Mouse (Mus musculus): ENCODE measurements around the gene Zfp869.
"Not testable (repeated sequence)": the region's sequence is repeated elsewhere in the genome, so short reads cannot be mapped to it uniquely, and the experiment has no call there.

Zfp869 gene

DNA sequence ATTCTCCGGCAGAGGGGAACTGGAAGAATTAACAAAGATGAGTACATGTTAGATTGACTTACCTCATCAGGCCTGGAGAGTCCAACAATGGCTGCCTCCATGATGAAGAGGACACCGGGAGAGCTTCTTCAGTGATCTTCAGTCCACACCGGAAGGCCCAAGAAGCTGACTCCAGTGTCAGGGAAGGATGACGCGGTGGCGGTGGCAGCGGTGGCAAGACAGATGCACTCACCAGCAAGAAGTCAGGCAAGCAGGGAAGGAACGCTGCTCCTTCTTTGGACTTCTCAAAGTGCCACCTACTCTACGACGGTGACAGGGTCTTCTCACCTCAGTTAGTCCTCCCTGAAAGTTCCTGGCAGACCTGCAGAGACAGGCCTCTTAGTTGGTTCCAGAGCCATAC lies at the start of gene Zfp869:
Gene Zfp869 (minus strand): TSS at position 101 of the 400 bp plus-strand sequence.
- DNase-seq (ENCODE audit: low read depth, low spot score): not testable (repeated sequence)

DNA sequence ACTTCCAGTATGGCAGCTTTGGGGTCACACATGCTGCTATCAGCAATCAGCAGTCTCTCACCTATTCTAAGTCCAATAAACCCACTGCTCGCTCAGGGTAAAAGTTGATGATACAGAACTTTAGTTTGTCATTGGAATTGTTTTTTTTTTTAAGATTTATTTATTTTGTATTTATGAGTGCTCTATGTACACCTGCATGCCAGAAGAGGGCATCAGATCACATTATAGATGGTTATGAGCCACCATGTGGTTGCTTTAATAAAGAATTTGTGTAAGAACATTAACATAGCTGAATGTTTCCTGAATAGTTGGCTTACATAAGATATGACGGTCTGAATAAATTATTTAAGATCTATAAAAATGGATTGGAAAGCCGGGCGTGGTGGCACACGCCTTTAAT lies 47.8 kb upstream of the Zfp869 start:
- DNase-seq (ENCODE audit: low read depth, low spot score): no peak

DNA sequence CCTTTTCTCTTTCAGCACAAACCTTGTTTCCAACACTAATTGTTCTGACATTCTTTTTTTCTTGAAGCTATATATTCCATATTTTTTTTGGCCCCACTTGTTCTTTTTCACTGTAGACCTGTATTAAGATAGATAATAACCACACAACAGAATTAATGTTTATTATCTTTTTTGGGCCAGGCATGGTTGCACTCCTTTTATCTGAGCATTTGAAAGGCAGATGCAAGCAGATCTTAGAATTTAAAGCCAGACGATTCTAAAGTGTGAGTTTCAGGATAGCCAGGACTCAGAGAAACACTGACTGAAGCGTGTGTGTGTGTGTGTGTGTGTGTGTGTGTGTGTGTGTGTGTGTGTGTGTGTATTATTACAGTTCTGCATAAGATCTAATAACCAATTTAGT lies 41.9 kb upstream of the Zfp869 start:
- DNase-seq (ENCODE audit: low read depth, low spot score): no peak

DNA sequence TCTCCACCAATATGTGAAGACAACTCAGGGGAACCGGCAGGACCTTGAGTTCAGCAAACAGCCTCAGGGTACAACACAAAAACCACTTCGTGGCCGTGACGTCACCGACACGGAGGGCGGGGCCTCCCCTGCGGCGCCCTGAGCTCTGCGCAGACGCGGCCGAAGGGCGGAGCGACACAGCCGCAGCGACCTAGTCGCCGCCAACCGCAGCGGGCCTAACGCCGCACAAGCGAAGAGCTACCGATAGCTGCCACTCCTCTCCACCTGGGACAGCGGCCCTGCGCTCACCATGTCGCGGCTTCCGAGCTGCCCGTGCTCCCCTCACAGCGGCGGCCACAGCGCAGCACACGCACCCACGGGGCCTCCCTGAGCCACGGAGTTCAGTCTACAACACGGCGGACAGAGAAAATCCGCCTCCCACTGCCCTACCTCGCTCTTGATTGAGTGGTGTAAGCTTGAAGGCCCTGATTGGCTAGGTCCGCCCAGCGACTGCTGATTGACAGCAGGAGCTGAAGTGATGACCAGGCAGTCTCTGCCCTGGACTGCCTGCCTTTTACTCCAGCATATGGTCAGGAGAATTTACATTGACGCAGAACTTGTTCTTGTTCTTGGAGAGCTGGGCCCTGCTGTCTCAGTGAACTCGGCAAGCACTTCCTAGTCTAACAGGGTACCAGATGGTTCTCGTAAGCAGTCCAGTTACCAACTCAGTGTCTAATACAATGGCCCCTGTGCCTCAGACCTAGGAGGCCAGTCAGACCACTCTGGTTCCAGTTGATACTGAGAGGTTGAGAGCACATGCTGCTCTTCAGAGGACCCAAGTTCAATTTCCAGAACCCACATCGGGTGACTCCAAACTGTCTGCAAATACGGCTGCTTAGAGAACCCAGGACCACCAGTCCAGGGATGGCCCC lies 39.3 kb upstream of the Zfp869 start, which contains the start of gene Zfp963:
Gene Zfp963 (minus strand): TSS at position 427 of the 911 bp plus-strand sequence.
- DNase-seq (ENCODE audit: low read depth, low spot score): peak; percentile 99

DNA sequence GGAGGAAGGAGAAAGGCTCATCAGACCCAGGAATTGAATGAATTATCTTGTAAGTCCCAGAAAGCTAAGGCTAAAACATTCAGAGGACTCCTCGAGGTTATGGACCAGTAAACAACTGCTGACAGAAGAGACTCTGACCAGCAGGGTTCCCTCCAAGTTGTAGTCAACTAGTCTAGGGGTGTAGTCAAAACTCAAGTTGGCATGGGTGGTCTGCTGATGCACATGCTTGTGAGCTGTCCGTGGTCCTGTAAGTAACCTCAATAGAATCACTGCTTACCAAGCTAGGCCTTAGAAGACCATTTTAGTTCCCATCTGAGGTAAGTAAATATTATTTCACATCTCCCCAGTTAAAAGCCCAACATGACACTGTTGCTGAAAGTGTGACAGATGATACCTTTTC lies 30.7 kb upstream of the Zfp869 start:
- no peak for DNase-seq (ENCODE audit: low read depth, low spot score)

DNA sequence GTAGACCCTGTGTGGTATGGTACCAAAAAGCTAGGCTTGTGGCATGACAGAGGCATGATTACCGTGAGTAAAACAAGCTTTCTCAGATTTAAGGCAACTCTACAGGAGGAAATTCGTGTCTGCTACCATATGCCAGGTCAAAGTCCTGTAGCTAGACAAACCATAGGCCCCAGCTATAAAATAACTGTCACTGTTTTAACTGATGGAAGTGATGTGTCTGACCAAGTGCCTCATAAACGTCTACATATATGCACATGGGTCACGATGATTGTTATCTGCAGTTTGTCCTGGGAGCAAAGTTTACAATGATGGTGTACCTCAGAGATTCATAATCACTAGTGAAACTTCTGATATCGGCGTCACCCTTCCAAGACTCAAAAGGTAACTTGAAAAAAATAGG lies 30.2 kb upstream of the Zfp869 start:
- no peak for DNase-seq (ENCODE audit: low read depth, low spot score)

DNA sequence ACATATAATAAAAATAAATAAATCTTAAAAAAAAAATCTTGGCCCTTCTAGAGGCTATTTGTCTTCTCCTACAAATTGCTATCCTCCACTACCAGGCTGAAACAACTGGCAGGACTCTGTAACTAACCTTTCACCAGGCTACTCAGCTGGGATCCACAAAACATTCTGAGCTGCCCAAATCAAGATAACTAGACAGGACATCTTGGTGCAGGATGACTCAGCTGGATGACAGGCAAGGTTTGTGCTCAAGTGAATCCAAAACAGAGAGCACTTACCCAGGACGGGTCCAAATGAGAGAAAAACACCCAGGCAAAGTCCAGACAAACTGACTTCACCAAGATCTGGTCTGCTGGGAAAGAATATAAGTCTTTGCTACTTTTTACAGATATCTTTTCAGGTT lies 25.0 kb upstream of the Zfp869 start:
- no peak for DNase-seq (ENCODE audit: low read depth, low spot score)

DNA sequence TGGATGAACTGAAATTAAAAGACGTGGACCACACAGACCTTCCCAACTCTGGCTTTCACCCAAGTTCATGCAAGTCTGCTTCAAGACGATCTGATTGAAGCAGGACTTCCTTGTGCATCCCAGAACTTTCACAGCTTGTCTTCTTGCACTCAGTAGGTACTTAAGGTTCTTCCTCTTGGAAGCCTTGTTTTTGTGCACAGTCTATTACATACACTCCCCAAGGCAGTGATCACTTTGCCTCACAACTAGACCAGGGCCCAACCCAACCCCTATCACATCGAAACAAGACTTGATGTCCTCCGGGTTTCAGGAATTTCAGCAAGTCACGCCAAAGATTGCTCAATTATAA lies 6.7 kb upstream of the Zfp869 start:
- DNase-seq (ENCODE audit: low read depth, low spot score): no peak

DNA sequence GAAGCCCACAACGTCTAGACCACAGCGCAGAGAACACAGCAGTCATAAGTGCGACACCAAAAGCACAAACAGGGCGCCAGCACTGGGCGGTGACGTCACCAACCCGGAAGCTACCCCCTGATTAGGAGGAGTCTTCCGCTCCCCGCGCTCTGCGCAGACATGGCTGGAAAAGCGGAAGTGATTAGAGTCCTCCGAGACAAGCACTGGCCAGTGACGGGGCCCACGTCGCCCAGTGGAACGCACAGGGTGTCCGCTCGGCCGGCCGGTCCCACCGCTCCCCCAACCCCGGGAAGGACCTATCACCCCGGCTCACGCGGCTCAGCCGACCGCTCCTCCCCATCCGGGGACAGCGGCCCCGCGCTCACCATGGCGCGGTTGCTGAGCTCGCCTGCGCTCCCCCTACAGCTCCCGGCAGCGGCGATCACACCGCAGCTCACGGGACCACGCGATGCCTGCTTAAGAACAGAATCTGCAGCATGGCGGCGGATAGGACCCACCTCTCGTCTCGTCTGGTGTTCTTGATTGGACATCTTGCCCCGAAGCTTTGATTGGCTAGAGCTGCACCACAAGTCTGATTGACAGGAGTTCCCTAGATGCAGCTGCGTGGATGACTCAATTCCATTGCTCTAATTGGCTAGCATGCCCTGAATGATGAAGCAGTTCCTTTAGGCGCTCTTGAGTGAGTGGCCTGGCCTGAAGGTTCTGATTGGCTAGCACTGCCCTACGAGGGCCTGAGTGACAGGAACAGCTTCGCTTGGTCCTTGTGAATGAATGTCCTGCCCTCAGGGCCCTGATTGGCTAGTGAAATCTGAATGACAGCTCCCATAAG lies 6.1 kb upstream of the Zfp869 start:
- peak; percentile 100 for DNase-seq (ENCODE audit: low read depth, low spot score)

DNA sequence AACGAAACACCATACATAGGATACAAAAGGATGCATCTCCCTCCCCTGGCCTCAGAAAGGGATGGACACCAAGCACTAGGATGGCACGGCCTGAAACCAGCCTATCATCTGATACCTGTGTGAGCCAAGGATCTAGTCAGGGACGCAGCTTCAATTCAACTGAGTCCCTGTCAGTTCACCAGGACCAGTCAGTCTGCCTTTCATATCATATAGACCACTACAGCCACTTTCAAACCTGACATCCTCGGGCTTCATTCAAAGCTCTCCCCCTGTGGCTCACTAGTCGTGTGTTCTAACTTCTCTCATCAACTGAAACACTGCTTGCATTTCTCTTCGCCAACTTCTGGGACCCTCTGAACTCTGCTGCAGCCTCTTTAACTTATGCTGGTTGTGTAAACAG lies 4.8 kb upstream of the Zfp869 start:
- DNase-seq (ENCODE audit: low read depth, low spot score): no peak

DNA sequence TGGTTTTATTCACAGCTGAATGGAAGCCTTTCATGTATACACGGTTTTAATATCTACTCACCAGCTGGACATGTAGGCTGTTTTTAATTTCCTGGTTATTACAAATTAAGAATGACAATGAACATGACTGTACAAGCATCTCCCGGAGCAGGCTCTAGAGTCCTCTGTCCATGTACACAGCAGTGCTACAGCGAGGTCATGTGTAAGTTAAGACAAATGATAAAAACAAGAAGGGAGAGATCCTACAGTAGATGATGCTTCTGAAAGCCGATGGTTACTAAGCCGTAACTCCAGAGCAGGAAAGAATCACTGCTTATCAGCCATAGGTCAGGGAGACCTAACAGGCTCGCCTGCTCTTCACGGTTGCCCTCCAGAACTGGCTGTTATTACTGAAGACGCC lies 3.0 kb upstream of the Zfp869 start:
- no peak for DNase-seq (ENCODE audit: low read depth, low spot score)

DNA sequence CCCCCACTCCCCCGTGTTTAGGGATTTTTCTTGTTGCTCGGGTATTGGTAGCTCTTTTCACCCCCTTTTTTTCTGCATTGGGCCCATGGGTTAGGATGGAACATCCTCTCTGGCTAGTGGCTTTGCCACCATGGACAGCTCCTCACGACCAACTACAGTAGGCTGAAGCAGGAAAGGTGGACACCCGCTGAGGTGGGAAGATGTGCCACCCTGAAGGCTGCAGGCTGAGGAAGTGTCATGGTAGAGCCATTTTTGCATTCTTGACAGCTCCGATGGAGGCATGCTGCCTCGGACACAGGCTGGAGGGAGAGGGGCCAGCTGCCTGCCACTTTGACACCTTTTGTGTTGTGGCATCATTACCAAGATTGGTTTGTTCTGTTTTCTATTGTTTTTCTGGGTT lies 8.7 kb downstream of the Zfp869 start:
- no peak for DNase-seq (ENCODE audit: low read depth, low spot score)

DNA sequence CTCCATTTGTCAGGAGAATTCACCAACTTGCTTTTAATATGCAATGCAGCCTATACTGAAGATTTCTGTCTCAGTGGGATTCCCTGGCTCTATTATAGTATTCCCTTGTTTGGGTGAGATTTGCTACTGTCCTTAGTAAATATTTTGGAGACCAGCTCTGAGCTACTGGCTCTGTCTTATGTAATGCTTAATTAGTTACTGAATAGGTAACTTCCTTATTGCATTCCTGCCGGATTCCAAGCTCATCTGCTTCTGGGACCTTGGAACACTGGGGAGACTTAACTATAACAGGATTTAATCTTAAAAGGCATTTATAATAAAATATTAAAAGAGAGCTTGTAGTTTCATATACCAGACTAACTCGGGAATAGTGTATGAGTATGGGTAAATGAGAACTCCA lies 45.5 kb downstream of the Zfp869 start:
- not testable (repeated sequence) for DNase-seq (ENCODE audit: low read depth, low spot score)

DNA sequence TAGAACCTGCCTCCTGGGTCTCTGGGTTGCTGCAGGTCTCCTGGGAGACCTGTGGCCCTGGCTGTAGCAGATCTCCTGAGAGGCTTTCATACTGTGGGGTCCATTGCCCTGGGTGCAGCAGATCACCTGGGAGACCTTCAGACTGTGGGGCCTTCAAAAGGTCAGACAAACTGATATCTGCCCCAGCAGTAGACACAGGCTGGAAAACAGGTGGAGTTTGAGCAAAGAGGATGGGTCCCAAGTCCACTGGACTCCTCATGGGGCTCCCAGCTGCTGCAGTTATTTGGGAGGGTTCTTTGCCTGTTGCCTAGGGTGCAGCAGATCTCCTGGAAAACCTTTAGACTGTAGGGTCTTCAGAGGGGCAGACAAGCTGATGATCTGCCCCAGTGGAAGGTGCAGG lies 49.2 kb downstream of the Zfp869 start:
- no peak for DNase-seq (ENCODE audit: low read depth, low spot score)

Measured in brain, adult 2 months (tissue).